Mouse (Mus musculus): ENCODE results near the gene Pde8b.

DNA sequence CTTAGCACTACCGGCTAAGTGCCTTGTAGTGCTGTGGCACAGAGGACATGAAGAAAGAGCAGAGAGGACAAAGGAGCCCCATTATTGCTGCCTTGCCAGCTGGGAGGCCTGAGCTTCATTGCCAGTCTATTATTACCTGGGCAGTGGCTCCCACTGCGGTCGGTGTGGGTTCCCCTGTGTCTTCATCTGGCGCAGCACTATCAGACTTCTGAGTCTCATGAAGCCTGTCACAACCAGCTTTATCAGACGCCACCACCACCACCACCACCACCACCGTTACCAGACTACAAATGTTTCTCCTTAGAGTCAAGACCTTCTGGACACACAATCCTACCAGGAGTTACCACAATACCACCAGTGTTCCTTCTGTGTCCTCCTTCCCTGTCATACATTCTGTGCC lies 171.6 kb downstream of the Pde8b start:
- TF ChIP-seq CTCF (conservative IDR thresholded peaks at IDR 0.05; ENCODE audit: low read length) (no peak), POU5F1 (IDR thresholded peaks at IDR 0.05; ENCODE audit: borderline replicate concordance, low read length) (no peak), NANOG (IDR thresholded peaks at IDR 0.05; ENCODE audit: borderline replicate concordance, low read length) (no peak)
